Mouse (Mus musculus): ENCODE data around the gene Cbr3. TPM values are rescaled to one million over a fixed set of nuclear protein-coding genes. Genes with fewer than 3 reads are reported as not detected.
A peak's percentile ranks its signal among the peaks of the same experiment; 100 is the strongest.
"Not testable (repeated sequence)": the region's sequence is repeated elsewhere in the genome, so short reads cannot be mapped to it uniquely, and the experiment has no call there.

The Cbr3 gene
- 18.0 and 21.7 TPM in 2 replicates for polyA plus RNA-seq (2012; rRNA removed)

- peak; percentile 60 for DNase-seq (ENCODE audit: low spot score)
Measured at GRCm38 (mm10) chr16:93682689-93683507, at the start of gene Cbr3. TSS of gene Cbr3 (plus strand) at chr16:93683215.

GRCm38 (mm10) chr16:93644006-93644405, 39.0 kb upstream of the Cbr3 start:
- DNase-seq (ENCODE audit: low spot score), result no peak

- no peak for DNase-seq (ENCODE audit: low spot score)
Measured at GRCm38 (mm10) chr16:93648441-93649183, 34.4 kb upstream of the Cbr3 start.

GRCm38 (mm10) chr16:93667976-93668375, 15.0 kb upstream of the Cbr3 start:
- no peak for DNase-seq (ENCODE audit: low spot score)

- no peak for DNase-seq (ENCODE audit: low spot score)
Measured at GRCm38 (mm10) chr16:93669521-93669920, 13.5 kb upstream of the Cbr3 start.

GRCm38 (mm10) chr16:93670466-93670865, 12.5 kb upstream of the Cbr3 start:
- DNase-seq (ENCODE audit: low spot score), result not testable (repeated sequence)

- DNase-seq (ENCODE audit: low spot score), result no peak
Measured at GRCm38 (mm10) chr16:93671064-93671463, 12.0 kb upstream of the Cbr3 start.

GRCm38 (mm10) chr16:93676376-93676775, 6.6 kb upstream of the Cbr3 start:
- DNase-seq (ENCODE audit: low spot score), result no peak

GRCm38 (mm10) chr16:93678206-93678605, 4.8 kb upstream of the Cbr3 start:
- no peak for DNase-seq (ENCODE audit: low spot score)

- DNase-seq (ENCODE audit: low spot score), result no peak
Measured at GRCm38 (mm10) chr16:93679165-93679564, 3.9 kb upstream of the Cbr3 start.

GRCm38 (mm10) chr16:93682156-93682688, 793 bp upstream of the Cbr3 start:
- DNase-seq (ENCODE audit: low spot score), result no peak

- peak; percentile 38 for DNase-seq (ENCODE audit: low spot score)
Measured at GRCm38 (mm10) chr16:93683508-93684236, 657 bp downstream of the Cbr3 start.

GRCm38 (mm10) chr16:93684441-93684840, 1.4 kb downstream of the Cbr3 start:
- DNase-seq (ENCODE audit: low spot score), result no peak

- DNase-seq (ENCODE audit: low spot score), result not testable (repeated sequence)
Measured at GRCm38 (mm10) chr16:93685783-93686182, 2.8 kb downstream of the Cbr3 start.

GRCm38 (mm10) chr16:93686421-93686820, 3.4 kb downstream of the Cbr3 start:
- DNase-seq (ENCODE audit: low spot score), result no peak

- DNase-seq (ENCODE audit: low spot score), result no peak
Measured at GRCm38 (mm10) chr16:93686945-93687344, 3.9 kb downstream of the Cbr3 start.

- DNase-seq (ENCODE audit: low spot score), result no peak
Measured at GRCm38 (mm10) chr16:93691206-93691841, 8.3 kb downstream of the Cbr3 start.

GRCm38 (mm10) chr16:93692744-93693143, 9.7 kb downstream of the Cbr3 start:
- DNase-seq (ENCODE audit: low spot score), result no peak

- DNase-seq (ENCODE audit: low spot score), result no peak
Measured at GRCm38 (mm10) chr16:93707116-93707515, 24.1 kb downstream of the Cbr3 start.

- DNase-seq (ENCODE audit: low spot score), result no peak
Measured at GRCm38 (mm10) chr16:93709217-93709616, 26.2 kb downstream of the Cbr3 start.

GRCm38 (mm10) chr16:93710924-93711323, 27.9 kb downstream of the Cbr3 start:
- DNase-seq (ENCODE audit: low spot score), result peak; percentile 39
